Mouse (Mus musculus) spleen, postnatal 10 days (tissue): ENCODE measurements around the gene Tex2.

Experiments used
- DNase-seq, 2 experiments: peaks; one replicate each; pipeline ENCODE4 v3.0.0; 2021 to 2022; ENCODE audit warnings: low spot score in 2 of 2

The Tex2 gene

DNA sequence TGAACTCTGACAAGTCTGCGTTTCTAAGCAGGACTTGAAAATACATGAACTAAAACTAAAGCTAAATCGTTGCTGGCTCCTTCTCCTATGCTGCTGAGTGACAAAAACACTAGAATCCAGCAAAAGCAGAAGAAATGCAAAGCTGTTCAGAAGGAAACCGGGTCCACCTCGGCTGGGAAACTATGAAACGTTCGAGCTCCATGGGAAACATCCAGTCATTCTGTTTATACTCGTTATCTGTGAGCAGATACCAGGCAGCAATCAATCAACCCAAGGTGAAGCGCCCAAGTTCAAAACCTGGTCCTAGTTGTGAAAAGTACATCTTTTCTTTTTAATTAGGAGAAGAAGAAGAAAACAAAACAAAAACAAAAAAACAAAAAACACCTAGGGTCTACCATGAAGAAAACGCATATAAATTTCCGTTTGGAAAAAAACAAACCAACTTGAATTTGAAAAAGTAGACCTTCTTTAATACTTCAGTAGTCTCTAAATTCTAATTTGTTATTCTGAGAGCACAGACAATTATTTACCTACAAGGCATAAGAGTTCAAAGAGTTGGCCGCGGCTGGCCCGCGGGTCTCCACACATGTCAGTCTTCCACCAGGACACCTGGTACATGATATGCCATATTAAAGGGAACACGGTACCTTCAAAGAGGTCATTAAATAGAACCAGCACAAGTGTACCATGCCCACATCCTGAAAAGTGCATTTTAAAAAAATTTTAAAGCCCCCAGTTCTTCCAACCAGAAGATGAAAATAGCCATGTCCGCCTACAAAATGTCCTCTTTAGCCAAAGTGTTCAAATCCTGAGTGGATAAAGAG is 127.0 kb downstream of the Tex2 start:
- DNase-seq, result no peak

DNA sequence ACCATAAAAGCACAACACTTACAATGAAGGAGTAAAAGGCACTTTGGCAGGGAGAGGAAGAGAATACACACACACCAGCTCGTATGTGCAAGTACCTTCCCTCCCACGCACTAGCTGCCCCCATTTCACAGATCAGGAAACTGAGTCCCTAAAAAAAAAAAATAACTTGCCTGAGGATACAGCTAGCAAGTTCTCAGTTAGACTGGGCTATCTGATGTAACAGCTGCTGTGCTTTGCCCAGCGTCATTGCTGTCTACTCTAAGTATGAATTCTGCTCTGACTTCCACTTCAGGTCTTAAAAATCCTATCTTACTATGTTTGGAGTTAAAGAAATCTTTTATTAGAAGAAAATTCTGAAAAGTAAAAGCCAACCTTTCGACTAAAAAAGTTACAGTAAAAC is 127.6 kb downstream of the Tex2 start:
- DNase-seq, result no peak

GRCm38 (mm10) chr11:106484875-106485274 is 128.3 kb downstream of the Tex2 start:
- no peak for DNase-seq

DNA sequence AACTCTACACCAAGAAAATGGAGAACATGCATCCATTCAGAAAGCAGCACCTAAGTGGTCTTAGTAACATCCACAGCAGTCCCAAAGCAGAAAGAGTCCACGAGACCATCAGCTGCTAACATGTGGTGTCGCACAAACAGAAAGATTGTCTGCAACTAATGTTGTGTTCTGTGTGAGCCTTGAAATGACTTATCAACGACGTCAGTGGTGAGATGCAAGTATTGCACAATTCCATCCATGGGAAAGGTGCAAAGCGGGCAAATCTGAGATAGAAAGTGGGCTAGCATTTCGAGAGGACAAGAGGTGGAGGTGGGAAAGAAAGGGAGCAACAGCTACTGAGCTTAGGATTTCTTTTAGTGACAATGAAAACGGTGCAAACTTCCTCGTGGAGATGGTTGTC is 130.4 kb downstream of the Tex2 start:
- DNase-seq, result no peak

DNA sequence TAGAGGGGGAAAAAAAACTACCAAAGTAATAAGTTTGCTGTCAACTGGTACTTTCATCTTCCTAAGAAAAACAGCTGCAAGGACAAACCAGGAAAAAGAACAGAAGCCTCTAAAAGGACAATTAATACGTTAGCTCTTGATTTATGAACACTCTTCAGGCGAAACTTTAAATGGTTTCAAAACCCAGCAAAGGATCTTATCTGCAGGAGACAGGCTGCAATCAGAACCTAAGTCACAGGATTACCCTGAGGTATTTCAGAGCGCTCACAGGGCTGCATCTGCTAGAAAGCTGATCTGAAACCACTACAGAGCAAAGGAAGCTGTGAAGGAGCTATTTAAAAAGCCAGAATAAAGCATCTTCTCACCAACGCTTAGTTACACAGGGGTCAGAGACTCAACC is 131.6 kb downstream of the Tex2 start:
- no peak for DNase-seq

DNA sequence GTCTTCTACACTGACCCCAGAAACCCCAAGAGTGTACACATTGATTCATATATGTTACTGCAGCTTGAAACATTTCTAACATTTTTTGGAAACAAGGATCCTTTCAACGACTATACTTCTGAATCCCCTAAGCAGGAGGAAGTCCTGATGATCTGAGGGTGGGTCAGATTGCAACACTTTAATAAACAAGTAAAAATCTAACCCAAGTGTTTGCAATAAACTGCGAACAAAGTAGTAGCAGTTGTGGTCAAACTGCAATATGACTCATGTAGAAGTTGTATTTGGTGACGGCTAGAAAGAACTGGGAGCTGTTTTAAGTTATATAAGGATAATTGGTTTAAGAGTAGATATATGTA is 132.7 kb downstream of the Tex2 start:
- no peak for DNase-seq

GRCm38 (mm10) chr11:106479619-106480529 is 133.3 kb downstream of the Tex2 start:
- no peak for DNase-seq

- no peak for DNase-seq
Measured at GRCm38 (mm10) chr11:106478745-106479144, 134.5 kb downstream of the Tex2 start.

- DNase-seq, result no peak
Measured at GRCm38 (mm10) chr11:106477505-106478160, 135.6 kb downstream of the Tex2 start.

GRCm38 (mm10) chr11:106475309-106475708 is 137.9 kb downstream of the Tex2 start:
- no peak for DNase-seq

- DNase-seq, result no peak
Measured at GRCm38 (mm10) chr11:106471629-106472028, 141.6 kb downstream of the Tex2 start.

DNA sequence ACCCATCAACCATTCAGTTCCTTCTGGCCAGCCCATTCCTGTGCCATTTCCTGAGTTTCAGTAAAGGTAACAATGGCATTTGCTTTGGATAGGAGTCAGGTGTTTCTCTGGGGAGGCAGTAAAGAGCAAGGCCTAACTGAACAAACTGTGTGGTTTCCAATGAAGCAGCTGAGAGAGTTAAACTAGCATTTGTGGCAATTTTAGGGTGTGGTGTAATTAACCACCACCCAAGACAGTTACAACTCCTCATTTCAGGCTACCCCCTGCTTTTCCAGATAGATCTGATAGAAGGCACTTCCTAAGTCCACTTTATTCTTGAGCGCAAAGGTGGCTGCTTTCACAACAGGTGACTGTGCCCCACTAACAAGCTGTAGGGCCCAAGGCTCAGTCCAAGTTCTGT is 144.7 kb downstream of the Tex2 start:
- DNase-seq, result no peak

GRCm38 (mm10) chr11:106465932-106466331 is 147.3 kb downstream of the Tex2 start:
- no peak for DNase-seq

GRCm38 (mm10) chr11:106465545-106465903 is 147.7 kb downstream of the Tex2 start:
- DNase-seq, result no peak

- DNase-seq, result no peak
Measured at GRCm38 (mm10) chr11:106464681-106465544, 148.3 kb downstream of the Tex2 start.

- DNase-seq, result no peak
Measured at GRCm38 (mm10) chr11:106463845-106464244, 149.4 kb downstream of the Tex2 start.

DNA sequence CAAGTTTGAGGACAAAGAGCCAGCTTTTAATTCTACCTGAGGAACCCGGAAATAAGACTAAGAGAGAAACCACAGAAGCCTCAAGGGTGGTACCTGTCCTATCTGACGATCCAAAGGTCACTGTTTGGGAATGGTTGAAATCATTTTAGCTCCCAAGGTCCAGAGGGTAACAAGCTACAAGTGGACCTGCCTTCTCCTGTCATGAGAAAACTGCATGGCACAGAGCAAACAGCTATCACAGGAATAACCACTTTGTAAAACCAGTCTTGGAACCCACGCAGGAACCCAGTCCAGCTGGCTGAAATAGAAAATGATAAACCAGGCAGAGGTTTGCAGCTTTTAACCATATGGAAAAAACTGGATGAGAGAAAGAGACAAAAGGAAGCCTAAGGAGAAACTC is 150.9 kb downstream of the Tex2 start:
- DNase-seq, result no peak

DNA sequence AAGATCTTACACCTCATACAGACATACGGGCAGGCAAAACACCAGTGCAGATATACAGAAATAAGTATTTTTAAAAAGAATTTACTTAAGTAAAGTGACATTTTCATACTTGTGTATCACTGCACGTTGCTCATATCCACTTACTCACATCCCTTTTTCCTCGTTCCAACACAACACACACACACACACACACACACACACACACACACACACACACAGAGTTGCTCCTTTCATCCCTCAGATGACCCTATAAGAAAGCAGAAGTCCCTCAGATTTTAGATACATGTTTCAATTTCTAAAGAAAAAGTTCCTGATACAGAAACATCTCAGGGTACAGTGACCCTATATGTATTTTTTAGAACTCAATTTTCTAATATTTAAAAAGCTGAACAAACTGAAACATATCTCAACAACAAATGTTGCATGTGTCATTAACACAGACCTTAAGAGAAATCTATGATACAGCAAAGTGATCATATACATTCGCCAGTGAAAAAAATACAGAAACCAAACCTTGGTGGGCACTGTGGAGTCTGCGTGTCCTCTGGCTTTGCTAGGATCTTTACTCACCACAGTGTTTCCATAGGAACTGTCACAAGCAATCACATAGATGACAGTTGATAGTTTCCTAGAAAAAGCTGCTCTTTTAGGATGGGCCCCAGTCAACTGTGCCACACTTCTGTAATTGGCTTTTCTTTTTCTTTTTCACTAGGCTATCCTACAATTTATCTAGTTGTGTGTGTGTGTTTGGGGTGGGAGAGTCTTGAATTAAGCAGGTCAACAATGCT is 151.9 kb downstream of the Tex2 start:
- DNase-seq, result no peak

- no peak for DNase-seq
Measured at GRCm38 (mm10) chr11:106460671-106461070, 152.6 kb downstream of the Tex2 start.

- DNase-seq, result no peak
Measured at GRCm38 (mm10) chr11:106458540-106458939, 154.7 kb downstream of the Tex2 start.
